Mouse (Mus musculus): Measurements from ENCODE around the gene Med7. TPM values are rescaled to one million over a fixed set of nuclear protein-coding genes. Genes with fewer than 3 reads are reported as not detected.

The Med7 gene
- polyA plus RNA-seq, 1 experiment from 2014 or later: 66.6 TPM

GRCm38 (mm10) chr11:46437459-46438000, 805 bp downstream of the Med7 start:
- peak; percentile 77 for DNase-seq (ENCODE audit: low spot score)
- Histone ChIP-seq H3K27ac (ENCODE audit: low read depth) (peak overlapping the region; percentile 85), H3K9ac (ENCODE audit: low read length) (peak overlapping the region; percentile 92), H3K9me3 (ENCODE audit: control insufficient read depth, low read length) (no peaks in the 10 kb centered on the region), H3K4me3 (ENCODE audit: low read depth, low read length) (peak overlapping the region; percentile 95), H3K27me3 (replicated peaks; ENCODE audit: control insufficient read depth, insufficient read depth, low read length) (no peaks in the 10 kb centered on the region), H3K4me2 (ENCODE audit: low read length) (peak overlapping the region; percentile 90), H3K4me1 (replicated peaks; ENCODE audit: control insufficient read depth, insufficient read depth, low read length) (peaks cover 4% of the 10 kb centered on the region), H3K36me3 (ENCODE audit: control insufficient read depth, insufficient read depth, low read length) (peaks cover 38% of the 10 kb centered on the region; the same call in 1 of the 2 replicates)
- WGBS: 2% methylated on average over 23 of the region's 23 CpGs
- ATAC-seq (replicated peaks; ENCODE audit: low FRiP score, low TSS enrichment, low read depth): peak; percentile 7; the same call in 1 of the 2 replicates

DNA sequence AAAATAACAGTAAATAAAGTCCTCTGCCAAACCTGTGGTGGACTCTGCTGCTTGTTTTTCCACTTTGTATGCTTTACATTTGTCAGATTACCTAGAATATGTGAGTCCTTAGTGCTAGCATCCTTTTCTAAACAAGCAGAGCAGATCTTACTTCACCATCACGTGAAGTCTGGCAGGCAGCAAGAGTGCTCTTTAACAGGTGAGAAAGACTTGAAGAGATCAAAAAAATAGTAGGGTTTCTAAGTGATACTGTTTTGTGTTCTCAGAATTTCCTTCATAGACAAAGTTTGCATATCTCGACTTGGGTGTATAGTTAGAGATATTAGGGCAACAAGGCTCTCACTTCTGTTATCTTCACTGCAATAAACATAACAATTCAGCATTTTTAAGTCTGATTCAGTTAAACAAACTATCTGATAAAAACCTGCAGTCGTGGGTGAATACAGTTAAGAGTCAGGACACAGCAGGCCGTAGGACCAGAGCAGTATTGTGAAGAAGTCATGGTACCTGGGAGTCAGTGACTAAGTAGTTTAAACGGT, 2.3 kb downstream of the Med7 start:
- peaks cover 52% of the 10 kb centered on the region; the same call in 1 of the 2 replicates for H3K36me3 ChIP-seq (ENCODE audit: control insufficient read depth, insufficient read depth, low read length)
- DNase-seq (ENCODE audit: low spot score): no peak
- no peak for ATAC-seq (replicated peaks; ENCODE audit: low FRiP score, low TSS enrichment, low read depth)
- no peaks in the 10 kb centered on the region for H3K9me3 ChIP-seq (ENCODE audit: control insufficient read depth, low read length)
- H3K9ac ChIP-seq (ENCODE audit: low read length): no peak overlapping the region
- H3K4me3 ChIP-seq (ENCODE audit: low read depth, low read length): no peak overlapping the region
- H3K4me2 ChIP-seq (ENCODE audit: low read length): no peak overlapping the region
- H3K27ac ChIP-seq (ENCODE audit: low read depth): no peak overlapping the region
- 87% methylated on average over 5 of the region's 5 CpGs for WGBS
- no peaks in the 10 kb centered on the region for H3K27me3 ChIP-seq (replicated peaks; ENCODE audit: control insufficient read depth, insufficient read depth, low read length)
- peaks cover 4% of the 10 kb centered on the region for H3K4me1 ChIP-seq (replicated peaks; ENCODE audit: control insufficient read depth, insufficient read depth, low read length)

GRCm38 (mm10) chr11:46441774-46442173, 5.0 kb downstream of the Med7 start:
- no peaks in the 10 kb centered on the region for H3K9me3 ChIP-seq (ENCODE audit: control insufficient read depth, low read length)
- 95% methylated on average over 1 of the region's 1 CpGs for WGBS

GRCm38 (mm10) chr11:46443152-46443551, 6.4 kb downstream of the Med7 start:
- DNase-seq (ENCODE audit: low spot score): no peak
- H3K4me3 ChIP-seq (ENCODE audit: low read depth, low read length): no peak overlapping the region
- ATAC-seq (replicated peaks; ENCODE audit: low FRiP score, low TSS enrichment, low read depth): no peak
- H3K27ac ChIP-seq (ENCODE audit: low read depth): no peak overlapping the region
- no peaks in the 10 kb centered on the region for H3K9me3 ChIP-seq (ENCODE audit: control insufficient read depth, low read length)
- H3K36me3 ChIP-seq (ENCODE audit: control insufficient read depth, insufficient read depth, low read length): peaks cover 52% of the 10 kb centered on the region; the same call in 1 of the 2 replicates
- H3K4me2 ChIP-seq (ENCODE audit: low read length): no peak overlapping the region
- H3K27me3 ChIP-seq (replicated peaks; ENCODE audit: control insufficient read depth, insufficient read depth, low read length): no peaks in the 10 kb centered on the region
- no peaks in the 10 kb centered on the region; the same call in 1 of the 2 replicates for H3K4me1 ChIP-seq (replicated peaks; ENCODE audit: control insufficient read depth, insufficient read depth, low read length)
- H3K9ac ChIP-seq (ENCODE audit: low read length): no peak overlapping the region
- 88% methylated on average over 1 of the region's 1 CpGs for WGBS

More at GRCm38 (mm10) chr11:46441774-46442173, 5.0 kb downstream of the Med7 start:
- H3K4me1 ChIP-seq (replicated peaks; ENCODE audit: control insufficient read depth, insufficient read depth, low read length): peaks cover 4% of the 10 kb centered on the region
- no peak for DNase-seq (ENCODE audit: low spot score)
- no peak overlapping the region for H3K27ac ChIP-seq (ENCODE audit: low read depth)
- no peak overlapping the region for H3K4me3 ChIP-seq (ENCODE audit: low read depth, low read length)
- no peak overlapping the region for H3K9ac ChIP-seq (ENCODE audit: low read length)
- H3K36me3 ChIP-seq (ENCODE audit: control insufficient read depth, insufficient read depth, low read length): peaks cover 52% of the 10 kb centered on the region; the same call in 1 of the 2 replicates
- H3K27me3 ChIP-seq (replicated peaks; ENCODE audit: control insufficient read depth, insufficient read depth, low read length): no peaks in the 10 kb centered on the region
- ATAC-seq (replicated peaks; ENCODE audit: low FRiP score, low TSS enrichment, low read depth): no peak
- no peak overlapping the region for H3K4me2 ChIP-seq (ENCODE audit: low read length)

DNA sequence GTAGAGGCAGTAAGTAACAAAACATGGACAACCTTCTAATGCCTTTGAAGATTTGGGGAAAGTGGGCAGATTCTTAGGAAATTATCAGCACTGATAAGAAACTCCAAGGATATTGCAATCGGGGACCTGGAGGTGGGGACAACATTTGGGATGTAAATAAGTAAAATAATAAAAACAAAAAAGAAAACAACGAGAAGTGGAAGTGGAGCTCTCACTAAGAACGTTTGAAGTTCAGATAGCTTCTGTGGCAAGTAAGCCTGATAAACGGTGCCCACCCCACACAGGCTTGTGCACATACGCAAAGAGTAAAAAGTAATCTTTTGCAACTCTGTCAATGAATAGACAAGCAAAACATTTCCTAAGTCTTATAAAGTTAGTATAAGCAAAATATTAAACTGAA, 7.3 kb downstream of the Med7 start:
- DNase-seq (ENCODE audit: low spot score): no peak
- H3K4me3 ChIP-seq (ENCODE audit: low read depth, low read length): no peak overlapping the region
- peaks cover 47% of the 10 kb centered on the region; the same call in 1 of the 2 replicates for H3K36me3 ChIP-seq (ENCODE audit: control insufficient read depth, insufficient read depth, low read length)
- no peaks in the 10 kb centered on the region for H3K9me3 ChIP-seq (ENCODE audit: control insufficient read depth, low read length)
- ATAC-seq (replicated peaks; ENCODE audit: low FRiP score, low TSS enrichment, low read depth): no peak
- 89% methylated on average over 5 of the region's 5 CpGs for WGBS
- H3K27me3 ChIP-seq (replicated peaks; ENCODE audit: control insufficient read depth, insufficient read depth, low read length): no peaks in the 10 kb centered on the region
- no peaks in the 10 kb centered on the region for H3K4me1 ChIP-seq (replicated peaks; ENCODE audit: control insufficient read depth, insufficient read depth, low read length)
- H3K9ac ChIP-seq (ENCODE audit: low read length): no peak overlapping the region
- no peak overlapping the region for H3K27ac ChIP-seq (ENCODE audit: low read depth)
- H3K4me2 ChIP-seq (ENCODE audit: low read length): no peak overlapping the region

DNA sequence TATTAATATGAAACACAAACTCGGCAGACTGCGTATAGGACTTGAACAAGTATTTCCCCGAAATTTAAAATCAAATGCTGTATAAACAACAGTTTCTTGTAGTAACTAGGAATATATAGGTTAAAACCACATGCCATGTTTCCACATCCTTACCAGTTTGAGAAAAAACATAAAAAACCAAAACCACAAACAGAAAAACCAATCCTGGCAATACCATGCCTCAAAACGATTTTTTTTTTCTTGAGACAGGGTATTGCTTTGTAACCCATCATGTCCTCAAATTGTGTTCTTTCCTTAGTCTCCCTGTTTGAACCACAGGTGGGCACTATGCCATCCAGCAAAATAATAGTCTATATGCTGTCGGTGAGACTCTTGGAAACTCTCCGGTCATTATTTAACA, 9.4 kb downstream of the Med7 start:
- Histone ChIP-seq H3K36me3 (ENCODE audit: control insufficient read depth, insufficient read depth, low read length) (peaks cover 27% of the 10 kb centered on the region; the same call in 1 of the 2 replicates), H3K4me2 (ENCODE audit: low read length) (no peak overlapping the region), H3K4me3 (ENCODE audit: low read depth, low read length) (no peak overlapping the region), H3K9ac (ENCODE audit: low read length) (no peak overlapping the region), H3K27me3 (replicated peaks; ENCODE audit: control insufficient read depth, insufficient read depth, low read length) (no peaks in the 10 kb centered on the region), H3K9me3 (ENCODE audit: control insufficient read depth, low read length) (no peaks in the 10 kb centered on the region), H3K27ac (ENCODE audit: low read depth) (no peak overlapping the region), H3K4me1 (replicated peaks; ENCODE audit: control insufficient read depth, insufficient read depth, low read length) (no peaks in the 10 kb centered on the region)
- WGBS: 90% methylated on average over 6 of the region's 6 CpGs
- ATAC-seq (replicated peaks; ENCODE audit: low FRiP score, low TSS enrichment, low read depth) (no peak), DNase-seq (ENCODE audit: low spot score) (no peak)

DNA sequence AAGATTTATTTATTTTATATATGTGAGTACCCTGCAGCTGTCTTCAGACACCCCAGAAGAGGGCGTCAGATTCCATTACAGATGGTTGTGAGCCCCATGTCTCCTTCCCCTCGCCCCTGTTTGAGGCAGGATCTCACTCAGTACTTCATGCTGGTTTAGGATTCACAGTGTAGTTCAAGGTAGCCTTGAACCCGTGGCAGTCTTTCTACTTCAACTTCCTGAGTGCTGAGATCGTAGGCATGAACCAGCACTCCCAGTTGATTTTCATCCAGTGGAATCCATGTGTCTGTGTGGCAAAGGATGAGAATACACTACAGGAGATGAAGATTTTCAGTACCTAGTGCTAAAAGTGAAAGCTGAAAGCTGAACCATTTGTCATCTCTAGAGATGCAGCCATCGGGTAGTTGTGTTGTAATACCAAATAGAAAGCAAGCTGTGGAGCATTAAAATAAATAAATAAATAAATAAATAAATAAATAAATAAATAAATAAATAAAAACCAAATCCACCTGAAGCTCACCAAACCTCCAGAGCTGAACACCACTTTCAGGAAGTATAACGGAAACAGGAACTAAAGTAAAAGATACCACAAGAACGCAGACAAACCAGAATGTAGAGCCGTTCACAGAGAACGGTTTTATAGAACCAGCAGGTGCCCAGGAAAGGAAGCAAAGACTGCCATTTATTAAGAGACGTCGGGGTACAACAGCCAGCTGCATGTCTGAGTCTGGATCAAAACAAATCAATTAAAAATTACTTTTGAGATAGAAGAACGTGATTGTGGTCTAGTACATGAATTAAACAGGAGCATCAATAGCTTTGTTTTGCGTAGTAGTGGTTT, 11.1 kb downstream of the Med7 start:
- no peaks in the 10 kb centered on the region for H3K27me3 ChIP-seq (replicated peaks; ENCODE audit: control insufficient read depth, insufficient read depth, low read length)
- peaks cover 10% of the 10 kb centered on the region; the same call in 1 of the 2 replicates for H3K36me3 ChIP-seq (ENCODE audit: control insufficient read depth, insufficient read depth, low read length)
- ATAC-seq (replicated peaks; ENCODE audit: low FRiP score, low TSS enrichment, low read depth) (no peak), DNase-seq (ENCODE audit: low spot score) (no peak)
- no peaks in the 10 kb centered on the region for H3K4me1 ChIP-seq (replicated peaks; ENCODE audit: control insufficient read depth, insufficient read depth, low read length)
- no peak overlapping the region for H3K27ac ChIP-seq (ENCODE audit: low read depth)
- 76% methylated on average over 13 of the region's 13 CpGs for WGBS
- no peaks in the 10 kb centered on the region for H3K9me3 ChIP-seq (ENCODE audit: control insufficient read depth, low read length)
- H3K4me2 ChIP-seq (ENCODE audit: low read length): no peak overlapping the region
- H3K9ac ChIP-seq (ENCODE audit: low read length): no peak overlapping the region
- H3K4me3 ChIP-seq (ENCODE audit: low read depth, low read length): no peak overlapping the region

DNA sequence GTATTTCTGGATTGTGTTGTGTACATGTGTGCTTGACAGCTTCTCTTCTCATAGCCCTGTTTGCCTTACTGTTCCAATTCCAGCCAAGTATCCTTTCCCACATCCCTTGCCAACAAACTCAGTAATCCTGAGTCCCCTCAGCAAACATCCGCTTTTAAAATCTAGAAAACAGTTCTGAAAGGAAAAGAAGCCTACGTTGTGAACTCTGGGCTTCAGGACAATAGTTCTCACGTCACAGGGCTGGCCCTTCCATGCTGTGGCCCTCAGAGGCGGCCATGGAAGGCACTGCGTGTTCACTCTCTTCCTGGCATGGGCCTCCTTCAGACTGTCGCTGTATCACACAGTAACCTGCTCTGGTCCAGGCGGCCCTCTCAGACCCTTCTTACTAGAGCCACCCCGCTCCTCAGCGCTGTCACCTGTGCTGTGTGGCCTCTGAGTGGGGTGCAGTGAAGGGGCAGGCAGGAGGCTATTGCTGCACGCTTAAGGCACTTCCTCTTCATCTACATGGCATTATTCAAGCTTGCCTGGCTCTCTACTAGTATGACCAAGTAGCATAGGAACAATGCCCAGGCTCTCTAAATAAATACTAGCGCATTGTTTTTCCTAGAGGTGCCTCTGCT, 12.8 kb downstream of the Med7 start:
- Histone ChIP-seq H3K27me3 (replicated peaks; ENCODE audit: control insufficient read depth, insufficient read depth, low read length) (no peaks in the 10 kb centered on the region), H3K9me3 (ENCODE audit: control insufficient read depth, low read length) (no peaks in the 10 kb centered on the region), H3K36me3 (ENCODE audit: control insufficient read depth, insufficient read depth, low read length) (no peaks in the 10 kb centered on the region; the same call in 1 of the 2 replicates), H3K9ac (ENCODE audit: low read length) (no peak overlapping the region), H3K27ac (ENCODE audit: low read depth) (no peak overlapping the region), H3K4me2 (ENCODE audit: low read length) (no peak overlapping the region), H3K4me1 (replicated peaks; ENCODE audit: control insufficient read depth, insufficient read depth, low read length) (no peaks in the 10 kb centered on the region), H3K4me3 (ENCODE audit: low read depth, low read length) (no peak overlapping the region)
- WGBS: 71% methylated on average over 11 of the region's 11 CpGs
- no peak for ATAC-seq (replicated peaks; ENCODE audit: low FRiP score, low TSS enrichment, low read depth)
- DNase-seq (ENCODE audit: low spot score): no peak

Measured in intestine, embryonic 14.5 days (tissue).